Mouse (Mus musculus): ENCODE data around the gene Spty2d1.

Gene Spty2d1

DNA sequence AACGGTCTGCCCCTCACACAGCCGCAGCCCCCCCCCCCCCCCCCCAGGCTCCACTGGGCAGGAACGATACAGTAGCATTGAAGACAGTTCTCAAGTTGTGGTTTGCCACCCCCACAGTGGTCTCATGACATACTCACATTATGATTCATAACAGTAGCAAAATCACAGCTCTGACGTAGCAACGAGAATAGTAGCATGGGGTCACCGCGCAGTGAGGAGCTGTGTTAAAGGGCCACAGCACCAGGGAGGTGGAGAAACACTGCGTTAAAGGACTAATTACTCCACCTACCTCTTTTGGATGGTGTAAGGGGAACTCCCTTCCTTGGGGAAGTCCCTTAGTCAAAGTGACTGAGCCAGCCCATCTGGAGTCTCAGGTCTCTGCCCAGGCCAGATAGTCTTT, 14.3 kb upstream of the Spty2d1 start:
- CTCF ChIA-PET: interaction anchor here (0.6 to 1.8 kb wide), 6 partner anchors 9 to 124 kb away, joined by 3 to 12 read pairs (median 5); no protein-coding TSS in a partner anchor

DNA sequence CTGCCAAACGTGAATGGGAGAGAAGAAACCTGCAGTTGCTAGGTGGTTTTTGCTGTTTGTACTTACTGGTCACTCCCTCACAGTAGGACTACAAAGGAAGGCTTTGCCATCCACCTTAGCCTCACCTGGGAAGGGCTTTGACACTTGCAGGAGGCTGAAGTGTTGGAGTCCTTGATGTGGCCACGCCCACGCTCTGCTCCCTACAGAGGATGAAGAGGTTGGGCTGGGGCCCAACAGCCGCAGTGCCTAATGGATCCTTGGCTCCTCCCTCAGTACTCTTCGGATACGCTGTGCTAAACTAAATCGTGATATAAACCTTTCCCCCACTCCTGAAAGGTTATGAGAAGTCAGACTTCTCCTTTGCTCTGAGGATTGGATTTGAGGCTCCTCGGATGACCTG, 12.7 kb upstream of the Spty2d1 start:
- CTCF ChIA-PET: no interaction called here

DNA sequence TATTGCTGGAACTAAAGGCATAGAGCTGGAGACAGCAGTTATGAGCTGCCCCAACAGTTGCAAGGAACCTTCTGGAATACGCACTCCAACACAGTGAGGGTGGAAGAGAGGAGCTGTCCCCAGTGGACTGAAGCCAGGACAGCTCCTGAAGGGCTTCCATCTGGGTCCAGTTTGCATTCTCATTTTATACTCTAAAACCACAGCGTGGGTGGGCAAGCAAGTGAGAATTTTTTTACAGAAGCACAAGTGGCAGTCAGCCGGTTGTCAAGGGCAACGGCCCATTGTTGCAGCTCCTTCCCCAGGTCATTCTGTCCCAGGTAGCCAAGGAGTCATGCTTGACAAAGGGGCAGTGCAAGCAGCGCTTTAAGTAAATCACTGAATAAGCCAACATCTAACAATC, 11.4 kb upstream of the Spty2d1 start:
- CTCF ChIA-PET: interaction anchor here (0.5 kb wide), 1 partner anchor 61 kb away, joined by 3 read pairs; no protein-coding TSS in a partner anchor

DNA sequence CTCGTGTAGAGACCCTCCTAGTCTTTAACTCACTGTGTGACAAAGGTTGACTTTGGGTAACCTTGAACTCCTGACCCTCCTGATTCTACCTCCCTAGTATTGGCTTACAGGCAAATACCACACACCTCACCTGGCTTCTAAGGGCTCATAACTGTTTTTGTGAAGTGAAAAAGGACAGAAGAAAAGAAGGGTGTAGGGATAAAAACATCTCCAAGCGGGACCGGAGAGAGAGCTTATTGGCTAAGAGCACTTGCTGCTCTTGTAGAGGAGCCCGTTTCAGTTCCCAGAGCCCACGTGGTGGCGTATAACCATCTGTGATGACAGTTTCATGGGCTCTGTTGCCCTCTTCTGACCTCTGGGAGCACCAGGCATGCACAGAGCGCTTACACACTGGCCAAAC, 8.9 kb upstream of the Spty2d1 start:
- CTCF ChIA-PET: interaction anchor here (1.7 kb wide), 1 partner anchor 133 kb away, joined by 8 read pairs; no protein-coding TSS in a partner anchor

DNA sequence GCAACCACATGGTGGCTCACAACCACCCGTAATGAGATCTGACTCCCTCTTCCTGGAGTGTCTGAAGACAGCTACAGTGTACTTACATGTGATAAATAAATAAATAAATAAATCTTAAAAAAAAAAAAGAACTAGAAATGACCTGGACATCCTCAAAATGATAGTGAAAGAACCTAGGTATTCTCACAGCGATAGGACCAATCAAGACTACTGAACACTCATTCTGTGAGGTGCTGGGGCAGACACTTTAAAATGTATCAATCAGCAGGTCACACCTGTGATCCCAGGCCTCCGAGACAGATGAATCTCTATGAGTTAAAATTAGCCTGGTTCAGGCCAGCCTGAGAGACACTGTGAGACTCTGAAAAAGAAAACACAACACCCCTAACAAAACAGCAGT, 8.4 kb upstream of the Spty2d1 start:
- CTCF ChIA-PET: interaction anchor here (1.7 kb wide), 1 partner anchor 134 kb away, joined by 8 read pairs; no protein-coding TSS in a partner anchor

DNA sequence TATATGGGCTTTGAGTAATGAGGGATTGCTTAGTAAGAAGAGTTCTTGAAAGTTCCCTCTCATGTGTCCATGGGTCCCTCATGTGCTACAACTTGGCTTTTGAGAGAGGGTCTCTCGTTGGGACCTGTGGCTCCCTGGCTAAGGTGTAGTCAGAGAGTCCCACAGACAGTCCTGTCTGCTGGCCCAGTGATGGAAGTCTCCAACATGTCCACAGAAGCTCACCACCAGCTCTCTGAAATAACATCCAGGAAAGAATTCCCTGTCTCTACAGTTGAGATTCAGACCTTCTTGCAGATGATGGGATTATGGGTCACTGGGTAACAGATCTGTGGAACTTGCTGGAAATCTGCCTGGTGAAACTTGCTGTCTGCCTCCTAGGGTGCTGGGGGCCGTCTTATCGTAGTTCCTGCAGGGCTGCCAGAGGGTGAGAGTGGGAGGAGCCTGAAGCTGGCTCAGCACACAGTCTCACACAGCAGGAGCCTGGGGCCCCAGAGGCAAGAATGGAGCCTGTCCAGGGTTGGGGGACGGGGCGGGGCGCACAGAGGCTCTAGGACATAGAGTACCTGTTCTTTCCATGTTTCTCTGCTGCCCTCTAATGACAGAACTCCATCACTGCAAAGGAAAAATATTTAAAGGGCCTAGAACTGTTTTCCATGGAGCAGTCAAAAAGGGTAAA, 7.3 kb upstream of the Spty2d1 start:
- CTCF ChIA-PET: interaction anchor here (0.6 to 1.7 kb wide), 3 partner anchors 34 to 135 kb away, joined by 3 to 8 read pairs (median 4); no protein-coding TSS in a partner anchor

DNA sequence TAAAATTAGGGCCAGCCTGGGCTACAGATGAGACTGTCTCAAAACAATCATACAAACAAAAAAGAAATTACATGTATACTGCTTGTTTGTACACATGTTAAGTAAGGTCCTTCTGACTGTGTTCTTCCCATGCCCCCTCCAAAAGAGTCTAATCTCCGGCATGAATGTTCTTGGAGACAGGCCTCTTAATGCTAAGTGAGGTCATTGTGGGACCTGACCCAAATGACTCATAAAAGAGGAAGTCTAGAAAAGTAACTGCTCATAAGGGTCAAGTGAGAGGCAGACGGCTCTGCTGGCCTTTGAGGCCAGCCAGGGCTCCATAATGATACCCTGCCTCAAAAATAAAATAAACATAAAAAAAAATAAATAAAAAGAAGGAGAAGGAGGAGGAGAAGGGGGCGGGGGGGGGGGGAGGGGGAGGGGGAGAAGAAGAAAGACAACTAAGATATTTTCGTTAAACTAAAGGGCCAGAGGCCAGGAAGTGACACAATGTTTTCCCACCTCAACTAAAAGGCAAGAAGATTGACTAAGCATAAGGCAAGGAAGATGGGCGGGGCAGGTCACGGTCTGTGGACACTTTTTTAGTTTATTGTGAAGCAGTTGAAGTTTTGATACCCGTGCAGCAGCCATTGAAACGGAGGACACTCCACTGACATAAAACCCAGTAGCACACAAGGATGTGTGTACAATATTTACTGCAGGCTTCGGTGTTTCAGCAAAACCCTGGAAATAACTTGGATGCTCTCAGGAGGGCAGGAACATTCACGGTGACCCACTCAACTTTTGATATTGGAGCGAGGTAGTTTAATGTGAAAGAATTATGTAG, 6.6 kb upstream of the Spty2d1 start:
- CTCF ChIA-PET: interaction anchor here (0.6 kb wide), 1 partner anchor 79 kb away, joined by 4 read pairs; no protein-coding TSS in a partner anchor

DNA sequence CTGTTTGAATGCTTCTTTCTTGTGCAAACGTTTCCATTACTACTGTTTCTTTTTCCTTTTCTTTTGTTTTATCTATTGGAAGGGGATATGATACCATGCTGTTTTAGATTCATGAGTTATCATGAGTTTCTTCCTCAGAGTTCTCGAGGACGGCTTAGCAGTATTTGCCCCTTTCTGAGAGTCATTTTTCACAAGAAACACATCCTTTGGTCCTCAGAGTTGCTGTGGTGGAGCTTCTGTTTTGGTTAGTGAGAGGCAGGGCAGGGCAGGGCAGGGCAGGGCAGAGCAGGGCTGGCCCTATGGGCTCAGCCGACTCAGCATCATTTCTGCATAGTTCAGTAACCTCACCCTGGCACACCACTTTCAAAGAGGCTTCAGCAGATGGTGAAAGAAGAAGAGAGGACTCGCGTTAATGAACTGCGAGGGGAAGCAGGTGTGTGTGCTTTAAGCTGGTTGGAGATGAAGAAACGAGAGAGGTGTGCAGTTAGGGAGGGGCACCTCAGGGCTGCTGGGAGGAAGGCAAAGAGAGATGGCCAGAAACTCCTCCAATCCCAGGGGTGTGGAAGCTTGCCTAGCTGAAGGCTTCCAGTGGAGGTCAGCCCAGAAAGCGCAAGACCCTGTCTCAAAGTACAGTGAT, 5.0 kb upstream of the Spty2d1 start:
- CTCF ChIA-PET: interaction anchor here (0.7 kb wide), 1 partner anchor 9 kb away, joined by 5 read pairs; no protein-coding TSS in a partner anchor

DNA sequence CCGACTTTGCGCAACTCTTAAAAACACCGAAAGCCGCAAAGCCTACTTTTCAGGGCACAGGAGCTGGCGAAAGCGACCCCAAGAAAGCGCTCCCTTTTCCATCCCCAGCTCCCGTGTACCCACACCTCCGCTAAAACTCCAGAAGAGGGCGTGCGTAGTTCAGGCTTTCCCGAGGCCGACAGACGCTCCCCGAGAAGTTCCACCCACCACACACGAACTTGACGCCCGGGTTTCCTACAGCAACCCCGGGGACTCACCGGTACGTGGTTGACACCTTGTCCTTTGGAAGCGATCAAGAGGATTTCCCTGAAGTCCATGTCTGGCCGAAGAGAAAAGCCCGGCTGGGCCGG, 418 bp downstream of the Spty2d1 start:
- CTCF ChIA-PET: interaction anchor here (1.4 kb wide), 1 partner anchor 15 kb away, joined by 5 read pairs; no protein-coding TSS in a partner anchor

DNA sequence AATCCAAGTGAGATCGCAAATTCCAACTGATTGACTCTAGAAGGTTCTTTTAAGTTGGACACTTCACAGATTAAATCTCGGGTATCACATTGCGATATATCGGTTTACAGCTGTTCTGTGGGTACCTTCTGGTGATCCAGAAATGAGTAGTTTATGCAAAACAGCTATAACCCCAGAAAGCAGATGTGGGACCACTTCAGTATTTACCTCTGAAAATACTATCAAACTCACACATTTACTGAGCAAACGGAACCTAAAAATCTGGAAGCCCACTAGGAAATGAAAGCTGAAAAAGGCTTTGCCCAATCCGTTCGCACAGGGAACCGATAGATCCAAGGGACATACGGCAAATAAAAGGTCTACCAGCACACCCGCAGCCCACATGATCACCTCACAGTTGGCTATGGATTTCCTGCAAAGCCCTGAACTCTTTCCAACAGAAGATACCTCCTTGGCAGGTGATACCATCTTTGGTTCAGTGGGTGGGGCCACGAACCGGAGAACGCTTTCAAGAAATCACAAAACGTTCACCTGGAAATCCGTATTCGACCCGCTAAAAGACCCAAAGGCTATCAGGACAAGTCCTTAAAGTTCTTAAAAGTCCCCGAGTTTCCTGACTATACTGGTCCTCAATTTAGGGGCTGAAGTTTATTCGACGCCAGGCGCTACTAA, 966 bp downstream of the Spty2d1 start:
- CTCF ChIA-PET: interaction anchor here (1.4 kb wide), 1 partner anchor 16 kb away, joined by 5 read pairs; no protein-coding TSS in a partner anchor

DNA sequence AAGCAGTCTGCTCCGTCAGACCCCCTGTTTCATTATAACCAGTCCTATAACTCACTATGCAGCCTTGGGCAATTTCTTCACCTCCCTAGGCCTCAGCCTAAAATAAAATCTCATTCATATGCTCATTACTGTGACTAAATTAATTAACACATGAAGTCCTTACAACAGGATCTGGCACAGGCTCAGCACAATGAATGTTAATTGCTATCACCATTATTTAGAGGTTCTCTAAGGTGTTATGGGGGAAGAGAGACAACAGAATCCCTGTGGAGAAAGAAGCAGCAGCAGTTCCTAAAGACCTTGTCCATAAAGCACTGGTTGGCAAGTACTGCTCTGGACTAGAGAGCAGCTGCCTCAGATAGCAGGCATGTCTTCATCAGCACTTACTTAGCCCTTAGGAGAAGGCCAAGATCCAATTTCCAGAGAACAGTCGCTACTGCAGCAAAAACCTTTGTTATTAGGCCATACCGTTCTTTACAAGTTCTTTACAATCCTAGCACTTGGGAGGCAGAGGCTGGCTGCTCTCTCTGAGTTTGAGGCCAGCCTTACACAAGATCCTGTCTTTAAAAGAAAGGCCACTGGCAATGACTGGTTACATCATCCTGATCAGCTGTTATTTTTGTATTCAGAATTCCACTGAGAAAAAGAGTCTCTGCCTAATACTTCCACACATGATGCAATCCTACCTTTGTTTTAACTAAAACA, 4.6 kb downstream of the Spty2d1 start:
- CTCF ChIA-PET: no interaction called here

DNA sequence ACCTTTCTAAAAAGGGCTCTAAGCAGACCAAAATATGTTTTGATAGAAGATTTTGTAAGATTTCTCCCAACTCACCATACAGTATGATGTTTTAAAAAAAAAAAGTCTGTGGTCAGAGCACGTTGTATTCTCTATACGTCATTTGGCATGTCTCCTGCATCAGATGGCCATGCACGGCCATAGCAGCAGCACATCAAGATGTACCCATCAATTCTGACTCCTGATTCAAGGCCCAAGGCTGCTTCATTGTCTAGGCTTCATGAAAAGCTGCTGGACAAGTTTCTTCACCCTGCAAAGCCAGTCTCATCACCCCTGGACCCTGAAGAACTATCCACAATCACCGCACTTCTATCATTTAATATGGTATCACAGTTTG, 6.3 kb downstream of the Spty2d1 start:
- CTCF ChIA-PET: interaction anchor here (0.5 kb wide), 1 partner anchor 22 kb away, joined by 14 read pairs; no protein-coding TSS in a partner anchor

DNA sequence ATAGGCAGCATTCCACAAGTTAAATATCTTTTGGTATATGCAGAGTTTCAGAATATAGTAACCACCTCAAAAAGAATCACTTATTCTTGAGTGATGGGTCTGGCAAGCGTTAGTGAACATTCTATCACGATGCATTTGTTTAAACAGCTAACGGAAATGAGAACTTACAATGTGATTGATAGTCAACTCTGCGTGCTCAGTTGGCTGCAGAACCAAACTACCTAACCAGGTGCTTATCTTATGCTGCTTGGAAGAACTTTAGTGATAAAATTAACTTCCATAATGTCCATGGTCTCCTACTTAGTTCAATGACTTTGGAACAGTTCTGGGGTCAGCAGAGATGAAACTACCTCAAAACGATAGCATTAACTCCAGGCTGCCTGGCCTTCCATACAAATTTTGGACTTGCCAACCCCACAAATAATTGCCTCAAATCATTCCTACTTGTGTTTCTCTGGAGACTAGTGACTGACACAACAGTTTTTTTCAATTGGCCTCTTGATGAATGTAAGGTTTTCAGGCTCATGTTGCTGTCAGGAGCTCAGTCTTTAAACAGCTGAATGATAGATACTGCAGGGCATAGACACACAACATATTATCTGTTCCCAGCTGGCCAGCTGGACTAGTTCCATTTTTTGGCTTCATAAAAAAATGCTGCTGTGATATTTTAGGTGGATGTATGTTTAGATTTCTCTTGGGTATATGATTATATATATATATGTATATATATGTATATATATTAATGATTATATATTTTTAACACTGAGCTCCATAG, 6.9 kb downstream of the Spty2d1 start:
- CTCF ChIA-PET: interaction anchor here (0.5 kb wide), 1 partner anchor 22 kb away, joined by 14 read pairs; no protein-coding TSS in a partner anchor

DNA sequence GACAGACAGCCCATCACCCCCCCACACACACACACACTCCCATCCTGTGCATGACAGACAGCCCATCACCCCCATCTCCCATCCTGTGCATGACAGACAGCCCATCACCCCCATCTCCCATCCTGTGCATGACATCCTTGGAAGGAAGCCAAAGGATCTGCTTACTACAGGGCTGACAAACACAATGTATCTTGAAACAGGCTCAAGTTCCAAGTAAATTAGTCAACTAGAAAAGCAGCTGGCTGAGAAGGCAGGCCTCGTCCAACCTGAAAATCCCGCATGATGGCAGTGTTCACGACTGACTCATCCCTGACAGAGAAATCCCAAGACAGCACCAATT, 7.6 kb downstream of the Spty2d1 start:
- CTCF ChIA-PET: no interaction called here

DNA sequence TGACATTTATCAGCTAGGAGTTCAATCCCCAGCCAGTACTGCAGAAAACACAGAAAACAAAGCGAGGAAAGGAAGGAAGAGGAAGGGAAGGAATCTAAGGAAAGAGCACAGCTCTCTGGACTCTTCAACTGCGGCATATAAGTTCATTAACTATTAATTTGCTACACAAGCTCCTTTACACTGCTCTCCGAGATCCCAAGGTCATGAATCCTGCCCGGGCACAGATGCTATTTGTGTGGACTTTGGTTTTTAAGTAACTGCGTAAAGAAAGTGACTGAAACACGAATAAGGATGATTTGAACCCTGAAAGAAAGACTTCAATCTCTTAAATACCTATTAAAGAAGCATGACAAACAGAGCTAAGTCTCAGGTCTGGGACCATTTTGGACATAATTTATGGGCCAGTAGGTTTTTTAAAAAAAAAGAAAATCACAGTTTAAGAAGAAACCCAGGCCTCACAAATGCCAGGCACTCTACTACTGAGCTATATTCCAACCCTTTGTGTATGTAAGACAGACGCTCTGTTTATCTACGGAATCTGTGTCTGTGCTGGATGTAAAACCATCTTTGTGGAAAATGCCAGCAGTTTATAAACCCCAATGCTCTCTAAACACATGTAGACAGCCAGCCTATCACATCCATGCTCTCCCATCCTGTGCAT, 8.1 kb downstream of the Spty2d1 start:
- CTCF ChIA-PET: no interaction called here

DNA sequence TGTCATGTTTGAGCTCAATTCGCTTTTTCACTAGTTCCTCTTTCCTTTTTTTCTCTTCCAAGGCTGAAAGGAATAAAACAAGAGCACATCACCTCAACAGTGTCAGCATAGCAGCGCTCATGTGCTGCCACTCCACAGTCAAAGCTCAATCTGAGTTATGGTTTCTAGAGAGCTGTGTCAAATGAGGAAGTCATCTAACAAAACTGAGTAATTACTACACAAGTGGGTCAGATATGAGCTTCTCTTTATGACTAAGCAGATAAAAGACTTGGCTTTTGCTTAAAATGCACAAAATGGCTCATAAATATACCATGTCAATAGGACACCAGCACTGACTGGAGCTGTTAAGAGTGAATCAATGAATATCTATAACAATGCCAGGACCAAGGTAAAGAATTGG, 9.3 kb downstream of the Spty2d1 start:
- CTCF ChIA-PET: no interaction called here

DNA sequence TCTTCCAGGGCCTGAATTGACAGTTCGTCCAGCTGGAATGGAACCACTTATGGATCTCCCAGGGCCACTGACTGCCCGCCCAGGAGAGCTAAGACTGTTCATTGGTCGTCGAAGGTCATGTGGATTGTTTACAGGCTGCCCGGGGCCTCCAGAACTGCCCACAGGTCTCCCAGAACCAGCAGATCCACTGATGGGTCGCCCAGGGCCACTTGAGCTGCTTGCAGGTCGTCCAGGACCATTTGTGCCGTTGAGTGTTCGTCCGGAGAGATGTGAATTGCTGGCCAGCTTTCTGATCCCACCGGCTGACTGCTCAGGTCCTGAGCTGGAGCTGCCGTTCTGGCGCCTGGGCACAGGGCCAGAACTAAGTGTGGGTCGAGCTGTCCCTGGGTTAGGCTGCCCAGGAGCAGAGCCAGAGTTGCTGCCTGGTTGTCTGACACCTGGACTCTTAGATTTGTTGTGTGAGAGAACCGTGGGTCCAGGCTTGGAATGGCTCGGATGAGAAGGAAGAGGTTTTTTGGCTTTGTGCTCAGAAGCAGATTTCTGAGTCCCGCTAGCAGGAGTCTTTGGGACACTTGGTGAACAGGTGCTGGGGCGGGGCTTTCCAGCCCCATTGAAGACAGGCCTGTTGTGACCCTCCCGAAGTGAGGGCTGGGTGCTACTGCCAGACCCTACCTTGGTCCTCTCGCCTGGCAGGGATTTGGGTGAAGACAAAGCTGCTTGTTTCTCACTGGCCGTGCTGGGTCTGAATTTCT, 10.4 kb downstream of the Spty2d1 start:
- CTCF ChIA-PET: no interaction called here

DNA sequence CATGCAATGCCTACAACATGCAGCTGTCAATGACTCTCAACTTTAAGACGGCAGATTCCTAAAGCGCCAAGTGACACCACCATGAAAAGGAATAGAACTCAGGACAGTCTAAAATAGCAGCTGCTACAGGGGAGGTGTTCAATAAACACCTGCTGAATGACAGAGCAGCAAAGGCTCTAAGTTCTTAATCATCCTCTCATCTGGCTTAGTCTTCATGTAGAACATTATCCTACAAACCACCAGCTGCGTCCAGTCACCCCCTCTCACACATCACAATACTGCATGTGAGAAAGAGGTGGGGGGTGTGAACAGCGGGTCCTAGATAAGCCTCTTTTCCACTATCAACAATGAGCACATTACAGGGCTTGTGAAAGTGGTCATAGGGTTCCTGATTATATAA, 11.2 kb downstream of the Spty2d1 start:
- CTCF ChIA-PET: no interaction called here

DNA sequence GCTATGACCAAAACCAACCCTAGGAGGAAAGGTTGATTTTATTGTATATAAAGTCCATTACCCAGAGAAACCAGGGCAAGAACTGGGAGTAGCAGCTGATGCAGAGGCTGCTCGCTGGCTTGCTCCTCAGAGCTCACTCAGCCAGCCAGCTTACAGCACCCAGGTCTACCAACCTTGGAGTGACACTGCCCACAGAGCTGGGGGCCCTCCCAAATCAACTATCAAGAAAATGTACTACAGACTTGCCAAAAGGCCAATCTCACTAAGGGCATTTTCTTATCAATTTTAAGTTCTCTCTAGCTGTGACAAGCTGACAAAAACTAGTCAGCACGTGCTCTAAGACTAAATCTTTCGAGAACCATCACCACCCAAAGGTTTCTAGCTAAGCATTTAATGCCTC, 12.7 kb downstream of the Spty2d1 start:
- CTCF ChIA-PET: no interaction called here

Data from spleen, embryonic (tissue).